Mouse (Mus musculus) neural tube, embryonic 15.5 days (tissue): ENCODE measurements at regions not wholly inside any gene's neighbourhood (a gene's known extent, or its start where the extent isn't known, plus 50 kb on each side); places are given as distances from the start of the nearest gene placed in this dataset.
"Not testable (repeated sequence)": the region's sequence is repeated elsewhere in the genome, so short reads cannot be mapped to it uniquely, and the experiment has no call there.

Source experiments
- ATAC-seq: fragments of 200-750 bp; cut with Nextera tagmentation; 2 replicates; pipeline ENCODE4 v1.8.0; 2017; ENCODE audit warnings: mild to moderate bottlenecking, moderate TSS enrichment, moderate library complexity; ENCODE audit not compliant: low FRiP score
- H3K27ac ChIP-seq: fragments of 300-500 bp; sonication (generic); replicated peaks from 2 replicates; pipeline ENCODE4 v1.5.1; 2015; ENCODE audit warnings: mild to moderate bottlenecking, inconsistent platforms
- H3K27me3 ChIP-seq: fragments of 300-500 bp; sonication (generic); replicated peaks from 2 replicates; pipeline ENCODE4 v1.6.1; 2015; ENCODE audit warnings: inconsistent platforms
- H3K36me3 ChIP-seq: fragments of 300-500 bp; sonication (generic); 2 replicates; pipeline ENCODE4 v1.6.1; 2015; ENCODE audit warnings: inconsistent platforms
- H3K4me1 ChIP-seq: fragments of 300-500 bp; sonication (generic); 2 replicates; pipeline ENCODE4 v1.6.1; 2015; ENCODE audit warnings: inconsistent platforms
- H3K4me2 ChIP-seq: fragments of 300-500 bp; sonication (generic); 2 replicates; pipeline ENCODE4 v1.6.1; 2015; ENCODE audit warnings: inconsistent platforms, mild to moderate bottlenecking, moderate library complexity
- H3K4me3 ChIP-seq: fragments of 300-500 bp; sonication (generic); replicated peaks from 2 replicates; pipeline ENCODE4 v1.5.1; 2015; ENCODE audit warnings: mild to moderate bottlenecking, inconsistent platforms
- H3K9ac ChIP-seq: fragments of 300-500 bp; sonication (generic); replicated peaks from 2 replicates; pipeline ENCODE4 v1.6.1; 2015; ENCODE audit warnings: mild to moderate bottlenecking, inconsistent platforms
- H3K9me3 ChIP-seq: fragments of 300-500 bp; sonication (generic); replicated peaks from 2 replicates; pipeline ENCODE4 v1.6.1; 2016; ENCODE audit warnings: inconsistent platforms
- WGBS: fragments of 180-500 bp; shearing (Covaris S2); methylation state at CpG from one replicate; pipeline ENCODE4 v1.1.7; 2015; ENCODE audit warnings: mixed read lengths; 5-methylcytosine and 5-hydroxymethylcytosine counted together

DNA sequence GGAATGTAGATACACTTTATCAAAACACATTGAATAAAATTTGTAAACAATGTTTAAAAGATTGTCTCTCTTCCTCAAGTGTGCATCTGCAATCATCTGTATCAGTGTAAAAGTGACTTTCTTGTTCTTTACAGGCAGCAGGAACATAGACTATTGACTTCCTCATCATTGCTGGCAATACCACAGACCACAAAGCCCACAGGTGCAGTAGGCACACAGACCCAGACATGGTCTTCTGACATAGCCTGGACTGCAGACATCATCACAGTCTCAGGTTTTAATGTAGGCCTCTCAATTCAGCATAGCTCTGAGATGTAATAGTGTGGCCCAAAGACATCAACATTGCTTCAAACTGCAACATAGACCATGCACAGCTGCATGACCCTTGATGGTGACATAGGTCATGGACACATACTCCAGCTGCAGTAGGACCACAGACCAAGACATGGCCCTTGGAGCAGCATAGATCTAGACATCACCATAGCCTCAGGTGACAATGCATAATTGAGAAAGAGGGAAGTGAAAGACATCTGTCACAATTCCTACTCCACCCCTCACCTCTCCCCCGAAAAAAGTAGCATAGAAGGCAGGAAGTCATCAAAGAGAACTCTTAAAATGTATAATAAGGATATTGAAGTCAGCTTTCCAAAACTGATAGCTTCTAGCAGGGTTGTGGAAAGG lies 74.1 kb upstream of the Speer2 start:
- H3K4me2 ChIP-seq, result no peak overlapping the region
- no peak overlapping the region for H3K9ac ChIP-seq
- H3K36me3 ChIP-seq, result no peaks in the 10 kb centered on the region
- no peak for ATAC-seq
- H3K9me3 ChIP-seq, result no peaks in the 10 kb centered on the region
- WGBS, result 62% methylated on average over 1 of the region's 1 CpGs
- H3K27ac ChIP-seq, result no peak overlapping the region
- H3K4me3 ChIP-seq, result no peak overlapping the region
- no peaks in the 10 kb centered on the region for H3K4me1 ChIP-seq
- no peaks in the 10 kb centered on the region for H3K27me3 ChIP-seq

DNA sequence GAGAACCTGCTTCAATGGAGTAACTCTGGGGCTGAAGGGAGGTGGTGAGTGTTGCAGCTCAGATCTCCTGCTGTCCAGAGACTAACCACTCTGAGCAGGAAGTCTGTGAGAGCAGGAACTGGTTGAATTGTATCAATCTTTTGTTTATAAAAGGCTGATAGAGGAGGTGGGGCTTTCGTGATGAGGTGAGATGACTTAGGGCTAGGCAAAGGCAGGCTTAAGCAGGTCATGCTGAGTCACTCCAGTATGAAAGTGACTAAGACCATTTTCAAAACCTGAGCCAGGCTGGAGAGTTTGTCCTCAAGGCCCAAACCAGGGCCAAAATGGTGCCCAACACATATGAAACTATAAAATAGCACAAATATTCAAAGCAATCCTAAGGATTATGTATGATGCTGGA lies 80.1 kb upstream of the Speer2 start:
- Histone ChIP-seq H3K4me3 (no peak overlapping the region), H3K9ac (no peak overlapping the region), H3K27ac (no peak overlapping the region), H3K27me3 (no peaks in the 10 kb centered on the region), H3K4me1 (no peaks in the 10 kb centered on the region), H3K4me2 (no peak overlapping the region), H3K36me3 (no peaks in the 10 kb centered on the region), H3K9me3 (no peaks in the 10 kb centered on the region)
- ATAC-seq, result no peak
- WGBS, result 82% methylated on average over 1 of the region's 1 CpGs

DNA sequence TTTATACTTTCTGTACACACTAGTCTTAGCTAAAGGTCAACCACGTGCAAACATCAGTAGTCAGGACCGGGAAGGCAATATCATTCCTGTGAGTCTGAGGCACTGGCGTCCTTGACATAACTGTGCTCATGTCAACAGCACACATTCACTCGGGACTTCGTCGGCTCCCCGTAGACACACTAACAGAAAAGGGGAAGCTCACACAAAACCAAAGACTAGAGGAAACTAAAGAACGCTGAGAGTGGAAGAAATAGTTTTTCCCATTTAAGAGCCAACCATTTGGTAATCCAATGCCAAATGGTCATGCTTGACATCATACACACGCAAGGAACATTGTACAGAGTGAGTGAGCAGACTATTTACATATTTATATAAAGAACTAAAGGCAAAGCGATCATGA lies 85.2 kb upstream of the Speer2 start:
- Histone ChIP-seq H3K27me3 (no peaks in the 10 kb centered on the region), H3K36me3 (no peaks in the 10 kb centered on the region), H3K9ac (no peak overlapping the region), H3K4me2 (no peak overlapping the region), H3K9me3 (no peaks in the 10 kb centered on the region), H3K27ac (no peak overlapping the region), H3K4me1 (no peaks in the 10 kb centered on the region), H3K4me3 (no peak overlapping the region)
- 92% methylated on average over 10 of the region's 10 CpGs for WGBS
- no peak for ATAC-seq

DNA sequence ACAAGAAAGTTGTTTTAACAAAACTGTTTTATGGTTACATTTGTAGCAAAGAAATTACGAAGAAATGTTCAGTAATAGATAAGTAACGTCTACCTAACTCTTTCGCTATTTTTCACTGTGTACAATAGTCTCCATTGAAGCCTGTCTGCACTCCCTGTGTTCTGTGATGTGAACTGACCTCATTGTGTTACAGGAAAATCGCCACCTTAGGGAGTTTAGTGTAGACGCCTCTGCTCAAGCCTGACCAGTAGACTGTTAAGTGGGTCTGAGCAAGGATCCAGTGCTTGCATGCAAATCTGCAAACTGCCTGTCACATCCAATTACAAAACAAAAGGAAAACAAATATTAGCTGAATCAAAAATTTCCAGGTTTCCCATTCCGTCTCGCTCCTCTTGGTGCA lies 85.8 kb upstream of the Speer2 start:
- no peak for ATAC-seq
- no peaks in the 10 kb centered on the region for H3K4me1 ChIP-seq
- no peak overlapping the region for H3K9ac ChIP-seq
- no peak overlapping the region for H3K4me3 ChIP-seq
- no peak overlapping the region for H3K4me2 ChIP-seq
- H3K27ac ChIP-seq, result no peak overlapping the region
- WGBS, result 92% methylated on average over 7 of the region's 7 CpGs
- no peaks in the 10 kb centered on the region for H3K9me3 ChIP-seq
- no peaks in the 10 kb centered on the region for H3K27me3 ChIP-seq
- no peaks in the 10 kb centered on the region for H3K36me3 ChIP-seq

DNA sequence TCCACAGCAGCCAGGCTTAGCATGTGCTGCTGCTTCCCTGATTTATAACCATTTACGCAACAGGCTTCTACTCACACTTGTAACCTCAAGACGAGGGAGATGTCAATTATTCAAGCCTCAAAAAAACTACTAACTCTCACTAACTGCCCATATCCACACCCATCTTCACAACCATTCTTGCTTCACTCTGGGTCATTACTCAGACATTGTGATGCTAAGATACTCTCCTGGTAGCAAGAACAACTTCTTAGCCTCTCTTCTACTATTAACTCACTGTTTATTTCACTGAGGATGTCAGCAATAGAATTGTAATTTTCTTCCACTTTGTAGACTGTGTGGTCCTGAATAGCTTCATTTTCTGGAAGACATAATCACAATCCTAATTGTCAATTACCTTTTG lies 88.0 kb upstream of the Speer2 start:
- H3K9ac ChIP-seq, result no peak overlapping the region
- no peaks in the 10 kb centered on the region for H3K9me3 ChIP-seq
- H3K4me3 ChIP-seq, result no peak overlapping the region
- H3K36me3 ChIP-seq, result no peaks in the 10 kb centered on the region
- no peak overlapping the region for H3K27ac ChIP-seq
- WGBS, result 46% methylated on average over 2 of the region's 2 CpGs
- no peaks in the 10 kb centered on the region for H3K4me1 ChIP-seq
- no peaks in the 10 kb centered on the region for H3K27me3 ChIP-seq
- no peak for ATAC-seq
- H3K4me2 ChIP-seq, result no peak overlapping the region

DNA sequence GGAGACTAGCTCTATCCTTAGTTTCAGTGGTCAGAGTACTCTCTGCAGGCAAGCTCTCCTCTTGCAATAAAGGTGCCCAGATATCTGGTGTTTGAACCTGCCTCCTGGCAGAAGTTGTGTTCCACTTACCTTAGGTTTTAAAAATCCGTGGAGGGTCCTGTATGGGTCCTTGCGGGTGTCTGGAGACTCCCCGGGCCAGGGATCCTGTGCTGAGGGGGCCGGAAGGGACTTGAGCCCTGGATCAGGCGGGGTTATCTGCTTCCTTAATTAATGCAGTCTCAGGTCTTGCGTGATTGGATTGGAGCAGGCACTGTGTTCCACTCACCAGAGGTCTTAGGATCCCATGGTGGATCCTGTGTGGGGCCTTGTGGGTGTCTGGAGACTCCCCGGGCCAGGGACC lies 103.0 kb upstream of the Speer2 start:
- 93% methylated on average over 7 of the region's 7 CpGs for WGBS
- not testable (repeated sequence) for ATAC-seq, H3K27ac ChIP-seq, H3K4me2 ChIP-seq, H3K9ac ChIP-seq, H3K36me3 ChIP-seq, H3K27me3 ChIP-seq, H3K4me3 ChIP-seq, H3K4me1 ChIP-seq, H3K9me3 ChIP-seq

DNA sequence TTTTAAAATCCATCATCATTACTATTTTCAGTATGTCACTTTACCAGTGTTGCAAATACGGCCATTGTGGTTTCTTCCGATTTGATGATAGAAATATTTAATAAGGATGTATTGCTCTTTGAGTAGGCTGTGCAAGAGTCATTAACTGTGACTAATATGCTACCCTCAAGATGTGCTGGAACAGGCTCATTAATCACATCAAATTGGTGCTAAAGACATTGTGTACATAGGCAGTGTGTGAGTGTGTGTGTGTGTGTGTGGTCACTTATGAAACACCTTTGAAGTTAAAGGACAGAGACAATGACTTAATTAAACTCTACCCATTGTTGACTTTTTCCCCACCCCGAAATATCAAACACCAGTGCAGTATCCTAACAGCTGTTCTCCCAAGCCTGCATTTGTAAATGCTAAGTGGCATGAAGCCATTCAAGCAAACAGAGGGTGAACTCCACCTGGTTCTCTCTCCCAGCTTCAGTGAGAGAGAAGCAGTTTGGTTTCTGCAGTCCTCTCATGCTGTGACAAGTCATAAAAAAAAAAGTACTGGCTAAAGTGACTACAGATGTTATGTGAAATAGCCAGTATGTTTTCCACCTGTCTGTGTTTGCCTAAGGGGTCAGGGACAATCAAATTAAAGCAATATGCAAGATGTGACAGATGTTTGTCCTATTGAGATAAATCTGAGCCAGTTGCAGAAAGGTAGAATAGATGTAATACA lies 116.4 kb upstream of the Speer2 start:
- Histone ChIP-seq H3K4me3 (no peak overlapping the region), H3K27me3 (no peaks in the 10 kb centered on the region), H3K36me3 (no peaks in the 10 kb centered on the region), H3K27ac (no peak overlapping the region), H3K9me3 (no peaks in the 10 kb centered on the region), H3K9ac (no peak overlapping the region), H3K4me1 (no peaks in the 10 kb centered on the region), H3K4me2 (no peak overlapping the region)
- no peak for ATAC-seq
- WGBS, result 47% methylated on average over 3 of the region's 3 CpGs

DNA sequence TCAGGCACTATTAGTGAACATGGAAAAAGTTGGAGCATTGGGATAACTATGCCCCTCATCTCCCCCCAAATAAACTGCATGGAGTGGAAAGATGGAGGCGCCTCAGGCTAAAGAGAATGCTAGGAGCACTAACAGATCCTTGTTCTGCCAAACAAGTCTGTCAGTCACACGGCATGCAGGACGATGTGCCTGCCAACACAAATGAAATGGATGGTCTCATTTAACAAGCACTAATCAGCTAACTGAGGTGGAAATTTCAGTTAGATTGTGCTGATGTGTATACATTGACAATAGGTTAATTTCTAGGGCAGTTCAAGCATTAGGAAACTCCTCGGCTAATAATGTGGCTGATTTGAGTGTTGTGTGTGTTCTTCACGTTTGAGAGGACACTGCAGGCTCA lies 120.8 kb upstream of the Speer2 start:
- Histone ChIP-seq H3K27ac (no peak overlapping the region), H3K4me1 (no peaks in the 10 kb centered on the region), H3K4me3 (no peak overlapping the region), H3K9me3 (no peaks in the 10 kb centered on the region), H3K36me3 (no peaks in the 10 kb centered on the region), H3K4me2 (no peak overlapping the region), H3K9ac (no peak overlapping the region), H3K27me3 (no peaks in the 10 kb centered on the region)
- no peak for ATAC-seq
- WGBS, result 53% methylated on average over 5 of the region's 5 CpGs

DNA sequence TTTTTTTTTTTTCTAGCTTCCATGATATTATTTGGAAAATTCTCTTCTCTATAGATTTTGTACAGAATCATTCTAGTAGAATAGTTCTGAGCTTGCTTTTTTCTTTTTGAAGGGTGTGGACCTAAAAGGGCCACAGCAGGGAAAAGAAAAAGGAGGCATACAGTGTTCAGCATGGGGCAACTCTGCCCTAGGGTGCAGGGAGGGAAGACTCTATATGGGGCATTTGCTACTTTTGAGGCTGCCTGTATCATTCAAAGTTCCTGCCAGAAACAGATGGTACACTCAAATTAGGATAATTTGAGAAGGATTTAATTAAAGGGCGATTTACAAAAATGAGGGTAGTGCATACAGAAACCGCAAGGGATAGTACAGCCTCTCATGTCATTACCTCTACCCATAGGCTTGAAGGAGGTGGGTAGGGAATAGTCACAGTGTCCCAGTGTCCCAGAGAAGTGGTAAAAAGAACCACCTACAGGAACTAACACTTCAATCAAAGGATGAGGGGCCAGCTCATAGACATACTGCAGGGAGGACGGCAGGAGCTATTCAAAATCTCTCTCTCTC lies 128.4 kb upstream of the Speer2 start:
- 49% methylated on average over 3 of the region's 3 CpGs for WGBS
- no peak for ATAC-seq

DNA sequence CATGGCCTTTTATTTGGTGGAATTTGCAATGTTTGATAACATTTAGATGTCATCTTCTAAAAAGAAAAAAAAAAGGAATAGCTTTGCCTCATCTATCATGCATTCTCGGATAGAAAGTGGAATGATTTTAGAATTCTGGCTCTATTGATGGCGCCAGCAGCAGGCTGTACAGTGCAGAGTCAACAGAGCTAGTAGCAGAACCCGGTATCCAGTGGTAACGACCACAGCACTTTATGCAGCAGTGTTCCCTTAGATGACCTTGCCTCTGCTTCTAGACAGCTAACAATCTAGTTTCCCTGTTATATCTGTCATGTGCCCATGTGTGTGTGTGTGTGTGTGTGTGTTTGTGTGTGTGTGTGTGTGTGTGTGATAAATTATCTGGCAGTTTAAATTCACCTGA lies 129.2 kb upstream of the Speer2 start:
- H3K9me3 ChIP-seq, result no peaks in the 10 kb centered on the region
- no peaks in the 10 kb centered on the region for H3K27me3 ChIP-seq
- H3K36me3 ChIP-seq, result no peaks in the 10 kb centered on the region
- H3K4me3 ChIP-seq, result no peak overlapping the region
- no peak overlapping the region for H3K4me2 ChIP-seq
- no peak overlapping the region for H3K27ac ChIP-seq
- WGBS, result 73% methylated on average over 4 of the region's 4 CpGs
- no peak for ATAC-seq
- no peaks in the 10 kb centered on the region for H3K4me1 ChIP-seq
- no peak overlapping the region for H3K9ac ChIP-seq

More for the DNA sequence above, 128.4 kb upstream of the Speer2 start:
- Histone ChIP-seq H3K9me3 (no peaks in the 10 kb centered on the region), H3K36me3 (no peaks in the 10 kb centered on the region), H3K9ac (no peak overlapping the region), H3K4me1 (no peaks in the 10 kb centered on the region), H3K4me2 (no peak overlapping the region), H3K27me3 (no peaks in the 10 kb centered on the region), H3K4me3 (no peak overlapping the region), H3K27ac (no peak overlapping the region)

DNA sequence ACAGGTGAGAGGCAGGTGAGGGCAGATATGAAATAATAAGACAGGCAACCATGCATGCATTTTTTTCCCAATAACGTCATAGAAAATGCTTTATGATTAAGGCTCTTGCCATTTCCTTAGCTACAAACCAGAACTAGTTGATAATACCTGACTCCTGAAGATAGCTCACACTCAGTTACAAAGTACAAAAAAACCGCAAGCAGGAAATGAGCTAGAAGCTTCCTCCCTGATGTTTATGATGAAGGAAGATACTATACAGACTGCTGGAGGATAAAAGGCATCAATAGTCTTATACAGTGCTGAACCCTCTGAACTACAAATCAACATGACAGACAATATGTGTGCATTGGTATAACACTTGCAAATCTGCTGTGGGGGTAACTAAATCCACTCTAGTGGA lies 143.3 kb upstream of the Speer2 start:
- no peak for ATAC-seq
- Histone ChIP-seq H3K27ac (no peak overlapping the region), H3K4me2 (no peak overlapping the region), H3K9me3 (no peaks in the 10 kb centered on the region), H3K4me1 (no peaks in the 10 kb centered on the region), H3K36me3 (no peaks in the 10 kb centered on the region), H3K27me3 (no peaks in the 10 kb centered on the region), H3K4me3 (no peak overlapping the region), H3K9ac (no peak overlapping the region)
- WGBS, result 82% methylated on average over 2 of the region's 2 CpGs

DNA sequence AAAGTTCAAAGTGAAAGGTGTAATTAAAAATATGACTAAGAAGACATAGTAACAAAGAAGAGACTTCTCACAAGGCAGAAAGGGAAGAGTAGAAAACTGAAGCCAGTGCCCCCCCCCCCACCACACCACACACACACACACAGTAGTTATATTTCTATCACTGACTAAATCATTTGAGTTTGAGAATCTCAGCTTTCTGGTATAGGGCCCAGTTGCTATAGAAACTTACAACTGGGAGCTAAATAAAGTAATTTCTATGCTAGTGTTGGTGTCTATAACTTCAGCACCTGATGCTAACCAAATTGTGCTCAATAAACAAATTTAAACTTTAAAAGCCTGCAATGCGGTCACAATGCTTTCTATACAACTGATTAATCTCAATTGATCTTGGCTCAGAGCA lies 153.4 kb upstream of the Speer2 start:
- no peak overlapping the region for H3K9ac ChIP-seq
- H3K9me3 ChIP-seq, result no peaks in the 10 kb centered on the region
- H3K4me1 ChIP-seq, result no peaks in the 10 kb centered on the region
- H3K36me3 ChIP-seq, result no peaks in the 10 kb centered on the region
- H3K4me3 ChIP-seq, result no peak overlapping the region
- no peak overlapping the region for H3K27ac ChIP-seq
- no peak for ATAC-seq
- no peak overlapping the region for H3K4me2 ChIP-seq
- no peaks in the 10 kb centered on the region for H3K27me3 ChIP-seq
- 59% methylated on average over 1 of the region's 1 CpGs for WGBS
